Mouse (Mus musculus) megakaryocyte-erythroid progenitor cell, adult 5-6 weeks (primary cell): ENCODE data around the gene Ankrd28. TPM values are rescaled to one million over a fixed set of nuclear protein-coding genes. Genes with fewer than 3 reads are reported as not detected.
"Not testable (repeated sequence)": the region's sequence is repeated elsewhere in the genome, so short reads cannot be mapped to it uniquely, and the experiment has no call there.

Experiments
- ATAC-seq: replicated peaks from 2 replicates; pipeline ENCODE4 v1.8.0; 2016; ENCODE audit warnings: mild to moderate bottlenecking, inconsistent platforms; ENCODE audit not compliant: severe bottlenecking, poor library complexity, low FRiP score, low TSS enrichment
- total RNA-seq, 2 experiments: library from RNA; stranded (forward) in 1 of 2; stranded (reverse) in 1 of 2; fragments of 200-1000, 215-1000 nt in 1 of 2; fragments of >200 nt in 1 of 2; fragmentation: Nextera tagmentation in 1 of 2; gene quantifications; 2 replicates each; pipeline ENCODE4 v1.2.3; 2014 to 2017

Gene Ankrd28
- total RNA-seq, 2 experiments from 2014 or later = 27.0 to 37.4 TPM

- no peak for ATAC-seq
These were observed 34.9 kb downstream of the Ankrd28 start for GRCm38 (mm10) chr14:31795535-31795934.

GRCm38 (mm10) chr14:31794776-31795126, 35.7 kb downstream of the Ankrd28 start:
- ATAC-seq = no peak

GRCm38 (mm10) chr14:31793979-31794775, 36.3 kb downstream of the Ankrd28 start:
- no peak for ATAC-seq

GRCm38 (mm10) chr14:31790797-31791196, 39.7 kb downstream of the Ankrd28 start:
- ATAC-seq = no peak

- ATAC-seq = no peak
These were observed 43.5 kb downstream of the Ankrd28 start for GRCm38 (mm10) chr14:31786906-31787305.

GRCm38 (mm10) chr14:31785681-31786080, 44.8 kb downstream of the Ankrd28 start:
- ATAC-seq = peak; percentile 61

- no peak for ATAC-seq
These were observed 45.5 kb downstream of the Ankrd28 start for GRCm38 (mm10) chr14:31784975-31785374.

GRCm38 (mm10) chr14:31781309-31782049, 49.0 kb downstream of the Ankrd28 start:
- peak; percentile 71 for ATAC-seq

GRCm38 (mm10) chr14:31780412-31781233, 49.8 kb downstream of the Ankrd28 start:
- ATAC-seq = no peak

- ATAC-seq = 0 out of 2 replicates have a peak, but pooled peaks have one; percentile 22
These were observed 56.9 kb downstream of the Ankrd28 start for GRCm38 (mm10) chr14:31773518-31773917.

- no peak for ATAC-seq
These were observed 58.2 kb downstream of the Ankrd28 start for GRCm38 (mm10) chr14:31772251-31772650.

GRCm38 (mm10) chr14:31768531-31768930, 61.9 kb downstream of the Ankrd28 start:
- ATAC-seq = no peak

- no peak for ATAC-seq
These were observed 66.4 kb downstream of the Ankrd28 start for GRCm38 (mm10) chr14:31764083-31764482.

GRCm38 (mm10) chr14:31761727-31762126, 68.7 kb downstream of the Ankrd28 start:
- peak; percentile 44; the same call in 1 of the 2 replicates for ATAC-seq

- ATAC-seq = no peak
These were observed 71.3 kb downstream of the Ankrd28 start for GRCm38 (mm10) chr14:31759195-31759594.

GRCm38 (mm10) chr14:31758410-31758809, 72.0 kb downstream of the Ankrd28 start:
- ATAC-seq = not testable (repeated sequence)

- no peak for ATAC-seq
These were observed 82.1 kb downstream of the Ankrd28 start for GRCm38 (mm10) chr14:31748239-31748873.

GRCm38 (mm10) chr14:31742523-31742922, 87.9 kb downstream of the Ankrd28 start:
- ATAC-seq = 0 out of 2 replicates have a peak, but pooled peaks have one; percentile 41

GRCm38 (mm10) chr14:31734811-31735210, 95.6 kb downstream of the Ankrd28 start:
- ATAC-seq = peak; percentile 87
